Mouse (Mus musculus) lung, adult 2 months (tissue): Measurements from ENCODE around the gene Mpo. TPM values are rescaled to one million over a fixed set of nuclear protein-coding genes. Genes with fewer than 3 reads are reported as not detected.
A peak's percentile ranks its signal among the peaks of the same experiment; 100 is the strongest.

ENCODE experiments used
- DNase-seq: peaks from one replicate; pipeline ENCODE4 v3.0.0; 2022
- H3K4me1 ChIP-seq: fragments of 200-500 bp; 2 replicates; pipeline ENCODE4 v1.6.1; 2011; ENCODE audit warnings: low read length; ENCODE audit not compliant: control insufficient read depth, insufficient read depth
- H3K4me3 ChIP-seq: fragments of 200-500 bp; replicated peaks from 2 replicates; pipeline ENCODE3; 2011; ENCODE audit warnings: low read depth, mild to moderate bottlenecking, control low read depth, low read length; ENCODE audit errors: extremely low read depth
- CTCF ChIP-seq: fragments of 200-500 bp; IDR thresholded peaks from 2 replicates; pipeline ENCODE4 v1.5.1; 2011; ENCODE audit warnings: mild to moderate bottlenecking, low read length, control low read depth; ENCODE audit not compliant: insufficient read depth
- POLR2A ChIP-seq: fragments of 200-500 bp; IDR thresholded peaks from 2 replicates; pipeline ENCODE4 v1.6.1; 2011; ENCODE audit warnings: low read depth, mild to moderate bottlenecking, control low read depth, low read length, borderline replicate concordance; ENCODE audit errors: extremely low read depth
- WGBS: fragments of 180-500 bp; shearing (Covaris S2); methylation state at CpG from one replicate; pipeline ENCODE4 v1.1.7; 2018; 5-methylcytosine and 5-hydroxymethylcytosine counted together
- polyA plus RNA-seq: library from polyadenylated mRNA; depleted of rRNA; stranded (reverse); fragments of >200 nt; gene quantifications from 2 replicates; pipeline ENCODE4 v1.2.3, GENCODE M21; 2012

The Mpo gene
- polyA plus RNA-seq, 1 experiment = 0.60 TPM

GRCm38 (mm10) chr11:87750521-87750920, 42.9 kb upstream of the Mpo start:
- 56% methylated on average over 3 of the region's 3 CpGs for WGBS
- no peak for DNase-seq
- Histone ChIP-seq H3K4me3 (no peak overlapping the region), H3K4me1 (0 out of 2 replicates have a peak, but pooled peaks cover 2% of the 10 kb centered on the region)
- TF ChIP-seq POLR2A (no peak), CTCF (no peak)

- 64% methylated on average over 8 of the region's 8 CpGs for WGBS
- H3K4me3 ChIP-seq = peak overlapping the region; percentile 36
- no peak for DNase-seq
- no peak for TF ChIP-seq POLR2A
- no peak for TF ChIP-seq CTCF
- H3K4me1 ChIP-seq = 0 out of 2 replicates have a peak, but pooled peaks cover 2% of the 10 kb centered on the region
These were observed 42.4 kb upstream of the Mpo start for GRCm38 (mm10) chr11:87751031-87751430.

GRCm38 (mm10) chr11:87751491-87751966, 41.9 kb upstream of the Mpo start:
- WGBS = 39% methylated on average over 4 of the region's 4 CpGs
- H3K4me3 ChIP-seq = peak overlapping the region; percentile 36
- no peak for TF ChIP-seq CTCF
- TF ChIP-seq POLR2A = no peak
- 0 out of 2 replicates have a peak, but pooled peaks cover 2% of the 10 kb centered on the region for H3K4me1 ChIP-seq
- DNase-seq = no peak

DNA sequence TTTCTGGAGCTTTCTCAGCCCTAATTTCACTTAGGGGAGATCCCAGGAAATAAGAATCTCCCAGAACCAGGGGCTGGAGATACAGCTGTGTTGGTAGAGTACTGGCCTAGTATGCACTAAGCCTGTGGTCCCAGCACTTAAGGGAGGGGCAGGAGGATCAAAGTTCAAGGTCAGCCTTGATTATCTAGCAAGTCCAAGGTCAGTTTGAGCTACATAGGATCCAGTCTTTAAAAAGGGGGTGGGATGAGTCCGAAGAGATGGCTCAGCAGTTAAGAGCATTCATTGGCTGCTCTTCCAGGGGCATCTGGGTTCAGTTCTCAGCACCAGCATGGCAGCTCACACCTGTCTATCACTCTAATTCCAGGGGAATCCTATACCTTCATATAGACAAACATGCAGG, 41.1 kb upstream of the Mpo start:
- Histone ChIP-seq H3K4me3 (no peak overlapping the region), H3K4me1 (0 out of 2 replicates have a peak, but pooled peaks cover 2% of the 10 kb centered on the region)
- no peak for DNase-seq
- TF ChIP-seq POLR2A (no peak), CTCF (no peak)
- 77% methylated on average over 1 of the region's 1 CpGs for WGBS

- TF ChIP-seq POLR2A = no peak
- no peak for TF ChIP-seq CTCF
- DNase-seq = no peak
- WGBS = 68% methylated on average over 8 of the region's 8 CpGs
- 0 out of 2 replicates have a peak, but pooled peaks cover 2% of the 10 kb centered on the region for H3K4me1 ChIP-seq
- H3K4me3 ChIP-seq = no peak overlapping the region
These were observed 40.1 kb upstream of the Mpo start for GRCm38 (mm10) chr11:87753255-87753654.

DNA sequence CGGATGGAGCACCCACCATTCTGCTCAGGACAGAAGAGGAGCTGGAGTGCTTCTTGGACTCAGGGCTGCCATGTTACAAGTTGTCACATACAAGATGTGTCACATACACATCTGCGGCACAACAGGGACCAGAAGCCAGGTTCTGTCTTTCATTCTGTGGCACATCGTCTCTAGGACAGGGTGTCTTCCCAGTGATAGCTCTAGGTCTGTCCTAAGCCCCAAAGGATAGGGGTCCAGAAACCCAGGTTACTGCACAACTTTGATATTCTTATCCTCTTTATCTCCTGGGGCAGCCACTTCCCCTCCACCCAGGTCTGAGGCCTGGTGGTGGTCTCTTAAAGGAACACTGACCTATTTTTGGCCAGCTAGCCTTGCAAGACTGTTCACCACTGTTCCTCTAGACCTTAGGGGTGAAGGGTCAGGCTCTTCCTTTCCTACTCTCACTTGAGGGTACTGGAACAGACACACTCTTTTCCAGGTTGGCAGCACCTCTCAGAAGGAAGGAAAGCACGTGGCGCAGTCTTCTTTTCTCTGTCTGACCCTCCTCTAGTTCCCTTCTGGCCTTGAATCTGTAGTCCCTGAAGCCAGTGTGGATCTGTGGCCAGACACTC, 39.4 kb upstream of the Mpo start:
- TF ChIP-seq CTCF (no peak), POLR2A (no peak)
- H3K4me1 ChIP-seq = 0 out of 2 replicates have a peak, but pooled peaks cover 2% of the 10 kb centered on the region
- H3K4me3 ChIP-seq = no peak overlapping the region
- no peak for DNase-seq
- 78% methylated on average over 5 of the region's 5 CpGs for WGBS

- H3K4me1 ChIP-seq = 0 out of 2 replicates have a peak, but pooled peaks cover 2% of the 10 kb centered on the region
- TF ChIP-seq POLR2A = no peak
- no peak for TF ChIP-seq CTCF
- no peak for DNase-seq
- H3K4me3 ChIP-seq = peak overlapping the region; percentile 54
- WGBS = 50% methylated on average over 5 of the region's 5 CpGs
These were observed 38.8 kb upstream of the Mpo start for GRCm38 (mm10) chr11:87754603-87755002.

DNA sequence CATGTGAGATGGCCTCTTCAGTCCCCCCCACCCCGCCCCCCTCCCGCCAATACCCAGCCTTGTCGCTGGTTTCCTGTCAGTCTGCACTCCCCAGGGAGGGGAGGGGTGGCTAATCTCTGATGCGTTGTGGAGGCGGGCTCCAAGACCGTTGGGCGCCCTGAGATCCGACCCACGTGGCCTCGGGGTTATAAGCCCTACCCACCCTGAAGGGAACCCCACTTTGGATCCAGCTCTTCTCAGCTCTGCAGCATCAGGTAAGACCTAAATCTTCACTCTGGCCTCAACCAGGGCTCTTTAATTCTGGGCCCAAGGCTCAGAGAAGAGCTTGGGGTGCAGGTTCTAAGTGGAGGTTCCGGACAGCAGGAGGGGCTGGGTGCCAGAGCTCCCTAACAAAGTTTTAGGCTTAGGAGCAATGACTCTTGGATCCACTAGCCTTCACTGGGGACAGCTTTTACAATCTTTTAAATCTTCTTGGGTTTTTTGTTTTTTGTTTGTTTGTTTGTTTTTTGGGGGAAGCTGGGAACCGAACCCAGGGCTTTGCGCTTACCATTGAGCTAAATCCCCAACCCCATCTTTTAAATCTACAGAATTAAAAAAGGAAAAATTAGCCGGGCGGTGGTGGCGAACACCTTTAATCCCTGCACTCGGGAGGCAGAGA, 37.9 kb upstream of the Mpo start:
- TF ChIP-seq POLR2A = peak; percentile 66; the same call in 1 of the 2 replicates
- no peak for TF ChIP-seq CTCF
- 65% methylated on average over 17 of the region's 17 CpGs for WGBS
- Histone ChIP-seq H3K4me3 (peak overlapping the region; percentile 54), H3K4me1 (no peaks in the 10 kb centered on the region)
- DNase-seq = no peak

GRCm38 (mm10) chr11:87756251-87756820, 37.0 kb upstream of the Mpo start:
- DNase-seq = no peak
- H3K4me3 ChIP-seq = peak overlapping the region; percentile 65
- 75% methylated on average over 15 of the region's 15 CpGs for WGBS

More at GRCm38 (mm10) chr11:87756251-87756820, 37.0 kb upstream of the Mpo start:
- TF ChIP-seq CTCF (no peak), POLR2A (peak; percentile 37; the same call in 1 of the 2 replicates)
- H3K4me1 ChIP-seq = no peaks in the 10 kb centered on the region
